In genomic region chr10:86425690-86426530, GRCm38 (mm10) we compare ENCODE assay signal across 8 mouse cellular contexts.
DNase-seq lines count a peak whose midpoint lies in the region; ATAC-seq and TF ChIP-seq lines count a peak whose summit lies in the region.

No protein-coding gene starts in this region.

- ATAC-seq in lung, embryonic 16.5 days (ENCODE audit: low read depth), result peak; percentile 77
- ATAC-seq in forebrain, embryonic 15.5 days (replicated peaks), result peak; percentile 76
- ATAC-seq in hindbrain, embryonic 12.5 days (ENCODE audit: low FRiP score), result no peak
- ATAC-seq in CD4-positive, CD25-positive, alpha-beta regulatory T cell, adult 4 months, result no peak

- intact Hi-C loops in left cerebral cortex, postnatal 14 days (cut with DNase I), result no loop called here

- no peak for TF ChIP-seq POLR2A in lung, adult 2 months (IDR thresholded peaks at IDR 0.05; ENCODE audit: borderline replicate concordance, extremely low read depth, low read depth, low read length)

- WGBS in lung, embryonic 16.5 days, result 23% methylated on average over 10 of the region's 10 CpGs
- 42% methylated on average over 10 of the region's 10 CpGs for WGBS in lung, adult 2 months
- 24% methylated on average over 10 of the region's 10 CpGs for WGBS in forebrain, embryonic 15.5 days
- 55% methylated on average over 10 of the region's 10 CpGs for WGBS in hindbrain, embryonic 12.5 days

- TF ChIP-seq CTCF in lung, adult 2 months (IDR thresholded peaks at IDR 0.05; ENCODE audit: insufficient read depth, low read length), result no peak

- no peaks in the 10 kb centered on the region for H3K9me3 ChIP-seq in lung, embryonic 16.5 days (ENCODE audit: control insufficient read depth, low read length)
- H3K9me3 ChIP-seq in forebrain, embryonic 15.5 days, result no peaks in the 10 kb centered on the region
- H3K9me3 ChIP-seq in hindbrain, embryonic 12.5 days (replicated peaks), result no peaks in the 10 kb centered on the region

- H3K27ac ChIP-seq in lung, embryonic 16.5 days (ENCODE audit: low read length), result peak overlapping the region; percentile 47; the same call in 1 of the 2 replicates
- peak overlapping the region; percentile 58 for H3K27ac ChIP-seq in forebrain, embryonic 15.5 days (replicated peaks)
- H3K27ac ChIP-seq in hindbrain, embryonic 12.5 days, result peak overlapping the region; percentile 17; the same call in 1 of the 2 replicates

- no peak overlapping the region for H3K4me3 ChIP-seq in lung, embryonic 16.5 days (ENCODE audit: low read length)
- H3K4me3 ChIP-seq in lung, adult 2 months (replicated peaks; ENCODE audit: extremely low read depth, low read depth, low read length), result no peak overlapping the region
- no peak overlapping the region for H3K4me3 ChIP-seq in forebrain, embryonic 15.5 days
- H3K4me3 ChIP-seq in hindbrain, embryonic 12.5 days, result no peak overlapping the region

- no peaks in the 10 kb centered on the region for H3K36me3 ChIP-seq in lung, embryonic 16.5 days (ENCODE audit: control insufficient read depth, insufficient read depth, low read length)
- H3K36me3 ChIP-seq in forebrain, embryonic 15.5 days, result no peaks in the 10 kb centered on the region
- no peaks in the 10 kb centered on the region for H3K36me3 ChIP-seq in hindbrain, embryonic 12.5 days

- no peak overlapping the region for H3K4me2 ChIP-seq in lung, embryonic 16.5 days (ENCODE audit: low read depth, low read length)
- H3K4me2 ChIP-seq in forebrain, embryonic 15.5 days (replicated peaks), result no peak overlapping the region
- H3K4me2 ChIP-seq in hindbrain, embryonic 12.5 days (replicated peaks), result no peak overlapping the region

- no peaks in the 10 kb centered on the region for H3K27me3 ChIP-seq in lung, embryonic 16.5 days (ENCODE audit: control insufficient read depth, insufficient read depth, low read depth, low read length)
- no peaks in the 10 kb centered on the region for H3K27me3 ChIP-seq in forebrain, embryonic 15.5 days
- no peaks in the 10 kb centered on the region for H3K27me3 ChIP-seq in hindbrain, embryonic 12.5 days

- no peak for DNase-seq in lung, adult 2 months
- peak; percentile 36 to 54 for DNase-seq in left cerebral cortex, postnatal 14 days (ENCODE audit: low spot score in 2 of 2)
- peak; percentile 31 for DNase-seq in right cerebral cortex, postnatal 4 days
- no peak for DNase-seq in urinary bladder, adult 18-20 months (ENCODE audit: low spot score in 2 of 2)

- H3K9ac ChIP-seq in lung, embryonic 16.5 days (ENCODE audit: low read length), result no peak overlapping the region
- no peak overlapping the region for H3K9ac ChIP-seq in forebrain, embryonic 15.5 days (replicated peaks)
- H3K9ac ChIP-seq in hindbrain, embryonic 12.5 days, result no peak overlapping the region

- H3K4me1 ChIP-seq in lung, embryonic 16.5 days (replicated peaks; ENCODE audit: control insufficient read depth, insufficient read depth, low read length), result peaks cover 12% of the 10 kb centered on the region
- no peaks in the 10 kb centered on the region for H3K4me1 ChIP-seq in lung, adult 2 months (ENCODE audit: control insufficient read depth, insufficient read depth, low read length)
- peaks cover 12% of the 10 kb centered on the region for H3K4me1 ChIP-seq in forebrain, embryonic 15.5 days
- H3K4me1 ChIP-seq in hindbrain, embryonic 12.5 days, result peaks cover 9% of the 10 kb centered on the region; the same call in 1 of the 2 replicates

Comparison
In these comparisons a context has a peak if more than half of its experiments do, and no peak if none do; other contexts are left out.
1. ATAC-seq: peak in lung, embryonic 16.5 days (single experiment) and forebrain, embryonic 15.5 days (single experiment); none in hindbrain, embryonic 12.5 days (single experiment) and CD4-positive, CD25-positive, alpha-beta regulatory T cell, adult 4 months (single experiment).
2. DNase-seq: peak in left cerebral cortex, postnatal 14 days (2 of 2) and right cerebral cortex, postnatal 4 days (single experiment); none in lung, adult 2 months (single experiment) and urinary bladder, adult 18-20 months (0 of 2).
3. Peak in every context shown above with its lines, with median percentiles within 50 percentile points of each other: H3K27ac ChIP-seq.